Mouse (Mus musculus): ENCODE measurements around the gene Hmga1b.
A peak's percentile ranks its signal among the peaks of the same experiment; 100 is the strongest.
"Not testable (repeated sequence)": the region's sequence is repeated elsewhere in the genome, so short reads cannot be mapped to it uniquely, and the experiment has no call there.

Hmga1b gene

GRCm38 (mm10) chr11:120762672-120763041 is at the start of gene Hmga1b:
Gene Hmga1b (plus strand): TSS chr11:120762794.
- not testable (repeated sequence) for DNase-seq (ENCODE audit: low read depth, low spot score)

DNA sequence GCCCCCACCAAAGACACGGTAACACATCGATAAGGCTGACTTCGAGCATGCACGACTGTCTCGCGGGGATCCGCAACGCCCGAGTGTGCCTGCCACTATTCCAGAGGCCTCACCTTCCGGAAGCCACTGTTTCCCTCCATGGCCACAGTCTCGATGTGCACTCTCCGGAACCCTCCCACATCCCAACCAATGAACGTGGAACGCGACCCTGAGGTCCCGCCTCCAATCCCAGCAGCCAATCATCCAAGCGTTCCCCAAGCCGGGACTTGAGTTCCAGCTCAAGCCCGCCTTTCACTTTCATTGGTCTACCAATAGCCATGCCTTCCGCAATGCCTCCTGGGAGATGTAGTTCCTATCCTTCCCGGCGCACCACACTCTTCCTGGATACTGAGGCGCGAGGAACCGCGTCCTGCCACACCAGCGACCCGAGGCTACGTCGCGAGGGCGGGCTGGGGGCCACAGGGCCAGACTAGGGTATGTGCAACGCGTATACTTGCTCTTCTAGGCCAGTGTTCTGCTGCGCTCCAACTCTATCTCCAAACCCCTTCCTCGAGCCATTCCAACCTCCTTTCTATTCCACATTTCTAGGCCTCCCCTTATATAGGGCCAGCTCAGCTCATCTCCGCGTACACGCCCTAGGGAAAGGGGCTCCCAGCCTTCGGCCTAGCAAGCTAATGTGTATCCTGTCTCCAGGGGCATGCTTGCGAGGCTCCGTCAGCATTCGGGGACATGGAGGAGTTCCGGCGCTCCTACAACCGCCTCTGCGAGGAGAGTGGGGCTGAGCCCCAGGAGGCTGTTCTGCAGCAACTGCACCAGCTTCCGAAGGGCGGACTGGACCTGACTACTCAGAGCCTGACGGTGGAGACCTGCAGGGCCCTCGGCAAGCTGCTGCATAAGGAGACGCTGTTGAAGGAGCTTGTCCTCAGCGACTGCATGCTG is 48.7 kb upstream of the Hmga1b start, which contains the start of the genes Cenpx and Lrrc45:
Gene Cenpx (minus strand): TSS at position 159 of the 939 bp plus-strand sequence.
Gene Lrrc45 (plus strand): TSS at position 346 of the 939 bp plus-strand sequence.
- peak; percentile 98 for DNase-seq (ENCODE audit: low read depth, low spot score)

GRCm38 (mm10) chr11:120714546-120714945 is 48.0 kb upstream of the Hmga1b start:
- DNase-seq (ENCODE audit: low read depth, low spot score): no peak

GRCm38 (mm10) chr11:120715131-120715530 is 47.5 kb upstream of the Hmga1b start:
- DNase-seq (ENCODE audit: low read depth, low spot score): no peak

DNA sequence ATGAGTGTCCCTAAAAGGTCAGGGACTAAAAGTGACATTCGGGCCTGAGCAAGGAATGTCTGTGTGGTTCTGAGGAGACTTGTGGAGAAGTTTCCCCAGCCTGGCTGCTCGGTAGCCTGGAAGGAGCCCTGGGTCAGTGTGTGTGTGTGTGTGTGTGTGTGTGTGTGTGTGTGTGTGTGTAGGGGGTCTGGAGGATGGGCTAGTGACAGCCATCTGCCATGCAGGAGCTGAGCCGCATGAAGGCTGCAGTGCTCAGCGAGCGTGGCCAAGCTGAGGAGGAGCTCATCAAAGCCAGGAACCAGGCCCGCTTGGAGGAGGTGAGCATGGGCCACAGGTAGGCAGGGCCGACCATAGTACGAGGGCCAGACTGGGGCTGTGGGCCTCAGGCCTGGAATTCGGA is 43.4 kb upstream of the Hmga1b start:
- no peak for DNase-seq (ENCODE audit: low read depth, low spot score)

- no peak for DNase-seq (ENCODE audit: low read depth, low spot score)
Measured at GRCm38 (mm10) chr11:120719841-120720376, 42.7 kb upstream of the Hmga1b start.

DNA sequence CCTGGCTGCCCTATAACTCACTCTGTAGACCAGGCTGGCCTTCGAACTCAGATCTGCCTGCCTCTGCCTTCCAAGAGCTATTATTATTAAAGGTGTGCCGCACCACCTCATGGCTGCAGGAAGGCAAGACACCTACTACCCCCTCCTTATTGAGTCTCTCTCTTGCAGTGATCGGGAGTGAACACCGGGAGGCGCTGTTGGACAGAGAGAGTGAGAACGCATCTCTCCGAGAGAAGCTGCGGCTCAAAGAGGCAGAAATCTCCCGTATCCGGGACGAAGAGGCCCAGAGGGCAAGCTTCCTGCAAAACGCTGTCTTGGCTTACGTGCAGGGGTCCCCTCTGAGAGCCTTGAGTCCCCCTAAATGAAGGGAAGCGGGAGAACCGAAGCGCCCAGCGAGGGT is 42.1 kb upstream of the Hmga1b start:
- peak; percentile 93 for DNase-seq (ENCODE audit: low read depth, low spot score)

GRCm38 (mm10) chr11:120721124-120722066 is 41.2 kb upstream of the Hmga1b start, which contains the start of gene Rac3:
Gene Rac3 (plus strand): TSS chr11:120721470.
- DNase-seq (ENCODE audit: low read depth, low spot score): no peak

DNA sequence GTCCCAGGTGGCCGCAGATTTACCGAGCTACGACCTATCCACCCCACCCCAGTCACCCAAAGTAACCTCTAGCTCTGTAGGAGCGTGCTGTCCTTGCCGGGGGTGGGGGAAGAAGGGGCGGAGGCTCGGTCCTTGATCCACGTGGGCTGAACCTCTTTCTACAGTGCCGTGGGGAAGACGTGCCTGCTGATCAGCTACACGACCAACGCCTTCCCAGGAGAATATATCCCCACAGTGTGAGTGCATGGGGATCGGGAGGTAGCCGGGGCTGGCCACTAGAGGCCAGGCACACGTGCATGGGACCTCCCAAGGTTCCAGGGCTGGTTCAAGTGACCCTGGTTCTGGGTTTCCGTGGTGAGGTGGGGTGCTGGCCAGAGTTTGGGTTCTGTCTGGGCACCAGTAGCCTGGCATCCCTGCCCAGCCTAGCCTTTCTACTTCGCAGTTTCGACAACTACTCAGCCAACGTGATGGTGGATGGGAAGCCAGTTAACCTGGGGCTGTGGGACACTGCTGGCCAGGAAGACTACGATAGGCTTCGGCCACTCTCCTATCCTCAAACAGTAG is 40.4 kb upstream of the Hmga1b start:
- DNase-seq (ENCODE audit: low read depth, low spot score): no peak

GRCm38 (mm10) chr11:120722761-120723382 is 39.7 kb upstream of the Hmga1b start:
- no peak for DNase-seq (ENCODE audit: low read depth, low spot score)

GRCm38 (mm10) chr11:120723509-120723908 is 39.1 kb upstream of the Hmga1b start:
- no peak for DNase-seq (ENCODE audit: low read depth, low spot score)

DNA sequence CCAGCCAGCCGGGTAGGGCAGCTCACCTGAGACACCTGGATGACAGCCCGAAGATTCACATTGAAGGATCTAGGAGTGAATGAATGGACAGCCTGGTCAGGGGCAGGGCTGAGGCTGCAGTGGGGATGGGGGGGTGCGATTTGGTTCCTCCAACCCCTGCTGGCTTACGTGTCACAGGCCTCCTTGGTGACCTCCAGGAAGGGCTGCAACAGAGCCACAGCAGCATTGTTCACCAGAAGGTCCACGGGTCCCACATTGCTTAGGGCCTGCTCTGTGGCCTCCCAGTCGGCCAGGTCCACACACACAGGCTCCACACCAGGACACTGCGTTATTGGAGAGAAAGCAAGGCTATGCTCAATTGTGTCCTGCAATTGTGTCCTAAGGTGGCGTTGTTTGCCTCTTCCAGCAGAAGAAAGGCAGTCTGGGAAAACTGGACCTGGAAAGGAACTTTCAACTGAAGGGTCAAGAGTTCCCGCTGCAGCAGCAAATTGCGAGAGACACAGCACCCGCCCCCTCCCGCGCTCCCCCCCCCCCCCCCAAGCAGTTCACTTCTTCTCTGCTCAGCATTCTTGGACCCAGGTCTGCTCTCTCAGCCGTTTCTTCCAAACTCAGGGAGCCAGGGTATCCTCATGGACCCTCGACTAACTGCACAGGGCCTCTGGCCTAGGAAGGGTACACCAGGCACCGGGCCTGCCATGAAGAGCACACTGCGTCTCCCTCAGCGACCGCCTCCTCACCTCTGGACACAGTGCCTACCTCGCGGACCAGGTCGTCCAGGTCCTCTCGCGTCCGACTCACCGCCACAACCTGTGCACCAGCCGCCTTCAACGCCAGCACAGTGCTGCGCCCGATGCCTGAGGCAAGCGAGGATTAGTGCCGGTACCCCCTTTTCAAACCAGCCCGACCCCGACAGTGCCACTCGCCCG is 36.1 kb upstream of the Hmga1b start:
- no peak for DNase-seq (ENCODE audit: low read depth, low spot score)

DNA sequence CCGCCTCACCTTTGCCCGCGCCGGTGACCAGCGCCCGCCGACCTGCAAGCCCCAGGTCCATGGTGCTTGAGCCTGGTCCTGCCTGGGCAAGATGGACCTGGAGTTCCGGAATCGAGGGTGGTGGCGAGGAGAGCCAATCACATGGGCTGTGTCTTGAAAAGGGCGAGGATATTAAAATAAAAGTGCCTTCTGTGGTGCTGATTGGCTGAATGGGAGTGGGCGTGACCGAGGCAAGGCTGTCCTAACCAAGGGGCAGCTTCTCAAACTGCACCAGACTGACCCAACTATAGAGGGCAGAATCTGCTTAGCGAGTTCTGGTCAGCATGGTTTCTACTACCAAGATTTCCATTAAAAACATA is 35.4 kb upstream of the Hmga1b start, which contains the start of gene Dcxr:
Gene Dcxr (minus strand): TSS at position 113 of the 359 bp plus-strand sequence.
- DNase-seq (ENCODE audit: low read depth, low spot score): no peak

DNA sequence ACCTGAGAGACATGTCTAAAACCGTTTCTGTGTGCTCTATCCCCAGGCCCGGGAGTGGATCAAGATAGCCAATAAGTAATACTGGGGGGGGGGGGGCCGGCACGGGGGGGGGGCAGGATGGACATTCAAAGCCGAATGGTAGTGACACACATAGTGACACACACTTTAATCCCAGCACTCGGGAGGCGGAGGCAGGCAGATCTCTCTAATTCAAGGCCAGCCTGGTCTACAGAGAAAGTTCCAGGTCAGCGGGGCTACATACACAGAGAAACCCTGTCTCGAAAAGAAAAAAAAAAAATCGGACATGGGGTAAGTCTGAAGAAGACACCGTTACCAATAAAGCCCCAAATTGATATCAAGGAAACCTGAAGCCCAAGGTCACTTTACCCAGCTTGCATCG is 35.0 kb upstream of the Hmga1b start:
- DNase-seq (ENCODE audit: low read depth, low spot score): no peak

DNA sequence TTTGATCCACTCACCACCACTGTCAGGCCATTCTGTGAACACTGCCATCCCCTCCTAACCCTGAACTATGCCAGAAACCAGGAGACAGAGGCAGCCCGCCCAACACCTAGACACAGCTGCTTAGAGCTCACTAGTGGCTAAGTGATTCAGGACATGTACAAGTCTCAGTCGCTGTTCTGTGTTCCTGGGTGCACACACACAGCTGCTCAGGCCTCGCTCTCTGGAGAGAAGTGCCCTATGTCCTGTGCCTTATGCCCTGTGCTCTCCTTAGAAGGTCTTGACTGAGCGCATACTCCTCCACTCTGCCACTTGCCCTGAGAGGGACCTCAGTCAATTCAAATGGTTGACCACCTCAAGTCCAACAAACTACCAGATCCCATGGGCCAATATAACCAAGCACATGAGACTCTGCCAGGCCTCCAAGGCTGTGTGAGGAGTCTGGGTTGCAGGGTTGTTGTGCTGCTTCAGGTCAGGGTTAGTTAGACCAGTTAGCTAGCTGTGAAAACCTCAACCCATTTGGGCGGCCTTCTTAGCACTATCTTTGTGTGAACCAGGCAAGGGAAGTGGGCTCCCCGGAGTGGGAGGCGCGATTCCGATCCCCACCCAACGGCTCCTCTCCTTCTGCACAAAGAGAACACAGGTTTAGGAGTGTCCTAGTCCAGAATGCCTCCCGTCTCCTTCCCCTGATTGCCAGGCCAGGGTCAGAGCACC is 33.9 kb upstream of the Hmga1b start:
- no peak for DNase-seq (ENCODE audit: low read depth, low spot score)

GRCm38 (mm10) chr11:120729432-120730050 is 33.1 kb upstream of the Hmga1b start:
- not testable (repeated sequence) for DNase-seq (ENCODE audit: low read depth, low spot score)

GRCm38 (mm10) chr11:120730331-120730870 is 32.2 kb upstream of the Hmga1b start:
- DNase-seq (ENCODE audit: low read depth, low spot score): no peak

GRCm38 (mm10) chr11:120731395-120731794 is 31.2 kb upstream of the Hmga1b start:
- no peak for DNase-seq (ENCODE audit: low read depth, low spot score)
